Mouse (Mus musculus) hindbrain, embryonic 14.5 days (tissue): Measurements from ENCODE around the gene Myo1f. TPM values are rescaled to one million over a fixed set of nuclear protein-coding genes. Genes with fewer than 3 reads are reported as not detected.
"Not testable (repeated sequence)": the region's sequence is repeated elsewhere in the genome, so short reads cannot be mapped to it uniquely, and the experiment has no call there.

Experiments
- ATAC-seq: fragments of 200-750 bp; cut with Nextera tagmentation; 2 replicates; pipeline ENCODE4 v1.8.0; 2017; ENCODE audit warnings: moderate number of reproducible peaks, mild to moderate bottlenecking, moderate TSS enrichment, moderate library complexity; ENCODE audit not compliant: low FRiP score
- DNase-seq: peaks from one replicate; pipeline ENCODE4 v3.0.0-alpha.2; 2015; ENCODE audit warnings: low spot score
- H3K27ac ChIP-seq: fragments of 300-500 bp; sonication (generic); 2 replicates; pipeline ENCODE4 v1.5.1; 2014; ENCODE audit warnings: mild to moderate bottlenecking, moderate library complexity
- H3K27me3 ChIP-seq: fragments of 300-500 bp; sonication (generic); 2 replicates; pipeline ENCODE4 v1.6.1; 2014; ENCODE audit warnings: mild to moderate bottlenecking, low read length, mixed read lengths; ENCODE audit not compliant: control insufficient read depth, insufficient read depth
- H3K36me3 ChIP-seq: fragments of 300-500 bp; sonication (generic); replicated peaks from 2 replicates; pipeline ENCODE4 v1.6.1; 2014; ENCODE audit not compliant: control insufficient read depth, insufficient read depth
- H3K4me1 ChIP-seq: fragments of 300-500 bp; sonication (generic); replicated peaks from 2 replicates; pipeline ENCODE4 v1.6.1; 2014; ENCODE audit warnings: antibody characterized with exemption, low read length, mixed read lengths; ENCODE audit not compliant: control insufficient read depth, insufficient read depth
- H3K4me2 ChIP-seq: fragments of 300-500 bp; sonication (generic); replicated peaks from 2 replicates; pipeline ENCODE4 v1.6.1; 2014; ENCODE audit warnings: mild to moderate bottlenecking, moderate library complexity
- H3K4me3 ChIP-seq: fragments of 300-500 bp; sonication (generic); replicated peaks from 2 replicates; pipeline ENCODE4 v1.5.1; 2014; ENCODE audit warnings: mild to moderate bottlenecking, low read length
- H3K9ac ChIP-seq: fragments of 300-500 bp; sonication (generic); 2 replicates; pipeline ENCODE4 v1.6.1; 2014
- H3K9me3 ChIP-seq: fragments of 300-500 bp; sonication (generic); 2 replicates; pipeline ENCODE4 v1.6.1; 2016; ENCODE audit warnings: low read length; ENCODE audit not compliant: control insufficient read depth
- WGBS: fragments of 180-500 bp; shearing (Covaris S2); extraction: QIAGEN DNeasy Blood & Tissue Kit; methylation state at CpG from one replicate; pipeline ENCODE4 v1.1.7; 2014; 5-methylcytosine and 5-hydroxymethylcytosine counted together
- polyA plus RNA-seq: library from polyadenylated mRNA; unstranded; fragments of >200 nt; fragmentation: Nextera tagmentation; extraction: Ambion mirVana; gene quantifications from 2 replicates; pipeline ENCODE4 v1.2.1, GENCODE M21; 2014

The Myo1f gene
- polyA plus RNA-seq, 1 experiment from 2014 or later, result 2.0 TPM

- Histone ChIP-seq H3K27ac (no peak overlapping the region), H3K27me3 (no peaks in the 10 kb centered on the region), H3K9me3 (no peaks in the 10 kb centered on the region), H3K4me1 (no peaks in the 10 kb centered on the region), H3K36me3 (no peaks in the 10 kb centered on the region), H3K9ac (no peak overlapping the region), H3K4me3 (no peak overlapping the region), H3K4me2 (no peak overlapping the region)
- WGBS, result 79% methylated on average over 2 of the region's 2 CpGs
- ATAC-seq (no peak), DNase-seq (peak; percentile 10)
Measured at GRCm38 (mm10) chr17:33607273-33607672, 51.8 kb downstream of the Myo1f start.

- Histone ChIP-seq H3K4me1 (no peaks in the 10 kb centered on the region), H3K9me3 (no peaks in the 10 kb centered on the region), H3K36me3 (no peaks in the 10 kb centered on the region), H3K27ac (no peak overlapping the region), H3K9ac (no peak overlapping the region), H3K4me2 (no peak overlapping the region), H3K27me3 (no peaks in the 10 kb centered on the region; the same call in 1 of the 2 replicates), H3K4me3 (no peak overlapping the region)
- ATAC-seq (no peak), DNase-seq (peak; percentile 1)
- 88% methylated on average over 7 of the region's 7 CpGs for WGBS
Measured at GRCm38 (mm10) chr17:33610548-33610947, 55.0 kb downstream of the Myo1f start.

DNA sequence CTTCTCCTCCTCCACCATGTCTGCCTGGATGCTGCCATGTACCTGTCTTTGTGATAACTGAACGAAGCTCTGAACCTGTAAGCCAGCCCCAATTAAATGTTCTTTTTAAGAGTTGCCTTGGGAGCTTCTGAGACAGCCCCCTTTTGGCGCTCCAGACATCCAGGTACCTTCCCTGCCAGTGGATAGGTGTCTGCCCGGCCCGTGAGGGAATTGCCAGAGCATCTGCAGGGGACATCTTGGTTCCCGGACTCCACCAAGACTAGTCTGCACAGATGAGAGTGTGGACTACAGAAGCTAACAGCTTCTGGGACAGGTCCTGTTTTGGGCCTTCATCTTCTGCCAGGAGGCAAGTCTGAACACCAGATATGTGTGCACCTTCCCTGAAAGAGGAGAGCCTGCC, 58.2 kb downstream of the Myo1f start:
- ATAC-seq, result not testable (repeated sequence)

DNA sequence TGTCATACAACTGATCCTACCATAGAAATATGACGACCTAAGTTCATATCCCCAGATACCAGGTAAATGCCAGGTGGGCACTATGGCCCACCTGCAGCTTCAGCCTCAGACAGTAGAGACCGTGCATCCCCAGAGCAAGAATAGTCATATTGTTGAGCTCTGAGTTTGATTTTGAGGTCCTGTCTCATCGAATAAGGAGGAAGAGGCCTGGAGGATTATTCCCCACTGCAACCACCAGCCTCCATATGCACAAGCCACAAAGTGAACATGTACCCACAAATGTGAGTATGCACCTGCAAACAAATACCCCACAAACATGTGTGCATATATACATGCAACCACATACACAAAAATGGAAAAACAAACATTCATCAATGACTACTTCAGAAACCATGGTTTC, 71.8 kb downstream of the Myo1f start:
- H3K9me3 ChIP-seq, result no peaks in the 10 kb centered on the region
- no peak overlapping the region for H3K4me2 ChIP-seq
- DNase-seq (peak; percentile 5), ATAC-seq (no peak)
- H3K27me3 ChIP-seq, result no peaks in the 10 kb centered on the region
- 91% methylated on average over 3 of the region's 3 CpGs for WGBS
- peaks cover 21% of the 10 kb centered on the region for H3K4me1 ChIP-seq
- H3K9ac ChIP-seq, result no peak overlapping the region
- H3K4me3 ChIP-seq, result no peak overlapping the region
- H3K36me3 ChIP-seq, result peaks cover 16% of the 10 kb centered on the region
- H3K27ac ChIP-seq, result no peak overlapping the region

More for the DNA sequence above, 58.2 kb downstream of the Myo1f start:
- H3K27ac ChIP-seq, H3K4me3 ChIP-seq, H3K9me3 ChIP-seq, H3K36me3 ChIP-seq, H3K4me2 ChIP-seq, H3K27me3 ChIP-seq, H3K9ac ChIP-seq, H3K4me1 ChIP-seq: not testable (repeated sequence)
- WGBS, result 89% methylated on average over 5 of the region's 5 CpGs
- DNase-seq, result peak; percentile 10

DNA sequence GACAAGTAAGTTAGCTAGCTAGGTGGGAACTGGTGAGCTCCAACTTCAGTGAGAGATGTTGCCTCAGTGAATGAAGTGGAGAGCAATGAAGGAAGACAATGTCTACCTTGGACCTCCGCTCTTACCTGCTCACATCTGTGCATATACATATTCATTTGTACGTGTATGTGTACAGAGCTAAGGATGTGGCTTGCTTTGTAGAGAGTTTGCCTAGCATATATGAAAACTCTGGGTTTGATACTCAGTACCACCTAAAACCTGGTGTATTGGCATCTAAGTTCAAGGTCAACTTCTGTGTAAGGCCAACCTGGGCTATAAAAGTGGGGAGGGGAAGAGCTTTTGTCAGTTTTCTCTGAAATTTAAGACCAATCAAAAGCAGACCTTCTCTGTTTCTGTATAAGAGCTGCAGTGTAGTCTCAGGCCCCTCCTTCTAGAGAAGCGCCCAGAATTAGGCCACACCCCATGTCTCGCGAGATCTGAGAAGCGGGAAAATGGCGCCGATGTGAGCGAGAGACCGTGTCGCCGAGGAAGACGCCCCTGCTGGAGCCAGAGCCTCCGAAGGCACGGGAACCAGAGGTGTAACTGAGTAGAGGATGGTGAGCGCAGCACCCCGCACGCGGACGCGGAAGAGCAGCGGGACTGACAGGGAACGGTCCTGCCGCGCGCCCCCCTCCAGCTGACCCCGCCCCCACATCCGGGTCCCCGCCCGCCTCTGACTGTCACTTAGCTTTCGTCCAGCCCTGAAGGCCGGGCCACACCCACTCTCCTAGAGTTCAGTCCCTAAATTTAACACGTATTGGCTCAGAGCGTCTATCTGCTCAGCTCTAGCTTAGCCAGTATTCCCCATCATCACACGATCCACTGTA, 73.3 kb downstream of the Myo1f start, which contains the start of gene Zfp414:
Zfp414 (plus strand) TSS at position 470 of the 866 bp plus-strand sequence.
- peak; percentile 96 for DNase-seq
- Histone ChIP-seq H3K4me3 (peak within 1 kb of the TSS; percentile 55), H3K4me1 (peaks cover 21% of the 10 kb centered on the region), H3K9ac (peak within 1 kb of the TSS; percentile 77), H3K36me3 (peaks cover 24% of the 10 kb centered on the region), H3K27me3 (no peaks in the 10 kb centered on the region), H3K9me3 (no peaks in the 10 kb centered on the region), H3K27ac (peak within 1 kb of the TSS; percentile 94), H3K4me2 (peak within 1 kb of the TSS; percentile 89)
- ATAC-seq, result peak; percentile 95
- WGBS, result 2% methylated on average over 34 of the region's 35 CpGs

- H3K36me3 ChIP-seq, result peaks cover 24% of the 10 kb centered on the region
- no peak for DNase-seq
- peak; percentile 22 for ATAC-seq
- no peaks in the 10 kb centered on the region for H3K9me3 ChIP-seq
- WGBS, result 74% methylated on average over 12 of the region's 12 CpGs
- H3K4me3 ChIP-seq, result peak overlapping the region; percentile 55
- H3K4me1 ChIP-seq, result peaks cover 21% of the 10 kb centered on the region
- peak overlapping the region; percentile 94 for H3K27ac ChIP-seq
- no peaks in the 10 kb centered on the region for H3K27me3 ChIP-seq
- H3K9ac ChIP-seq, result peak overlapping the region; percentile 77
- H3K4me2 ChIP-seq, result peak overlapping the region; percentile 89
Measured at GRCm38 (mm10) chr17:33629487-33630125, 74.1 kb downstream of the Myo1f start.

DNA sequence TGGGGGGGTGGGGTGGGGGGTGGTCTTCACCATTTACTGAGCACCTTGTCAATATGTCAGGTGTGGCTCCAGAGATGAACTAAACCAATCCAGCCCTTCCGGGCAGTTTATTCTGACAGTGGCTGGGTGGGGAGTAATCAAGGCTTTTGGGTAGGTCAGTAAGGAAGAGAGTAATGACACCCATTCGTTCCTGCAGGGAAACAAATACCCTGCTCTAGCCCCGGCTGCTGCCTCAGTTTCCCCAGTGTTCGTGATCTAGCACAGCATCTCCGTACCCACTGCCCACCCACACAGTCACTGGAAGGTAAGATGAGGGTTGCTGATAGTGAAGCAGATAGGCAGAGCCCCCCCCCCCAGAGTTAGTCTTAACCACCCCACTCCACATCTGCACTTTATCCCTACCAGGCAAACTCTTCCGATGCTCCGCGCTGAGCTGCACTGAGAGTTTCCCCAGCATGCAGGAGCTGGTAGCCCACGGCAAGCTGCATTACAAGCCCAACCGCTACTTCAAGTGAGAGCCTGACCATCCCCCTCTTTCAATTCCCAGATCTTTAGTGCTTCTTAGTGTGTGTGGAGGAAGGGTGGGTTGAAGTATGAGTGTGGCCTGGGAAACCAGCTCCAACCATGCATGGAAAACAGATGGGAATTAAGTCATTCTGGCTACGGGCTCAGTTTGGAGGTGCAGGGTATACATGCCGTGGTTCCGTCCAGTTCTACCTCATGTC, 74.8 kb downstream of the Myo1f start:
- H3K9me3 ChIP-seq, result no peaks in the 10 kb centered on the region
- H3K4me1 ChIP-seq, result peaks cover 21% of the 10 kb centered on the region
- 85% methylated on average over 13 of the region's 13 CpGs for WGBS
- DNase-seq, result no peak
- H3K9ac ChIP-seq, result no peak overlapping the region
- no peaks in the 10 kb centered on the region for H3K27me3 ChIP-seq
- H3K4me3 ChIP-seq, result no peak overlapping the region
- H3K36me3 ChIP-seq, result peaks cover 24% of the 10 kb centered on the region
- H3K4me2 ChIP-seq, result peak overlapping the region; percentile 89
- no peak overlapping the region for H3K27ac ChIP-seq
- ATAC-seq, result no peak

GRCm38 (mm10) chr17:33631236-33631635, 75.7 kb downstream of the Myo1f start:
- Histone ChIP-seq H3K27me3 (no peaks in the 10 kb centered on the region), H3K9me3 (no peaks in the 10 kb centered on the region), H3K4me2 (no peak overlapping the region), H3K9ac (no peak overlapping the region), H3K4me1 (peaks cover 21% of the 10 kb centered on the region), H3K4me3 (no peak overlapping the region), H3K27ac (no peak overlapping the region), H3K36me3 (peaks cover 28% of the 10 kb centered on the region)
- ATAC-seq, result no peak
- WGBS, result 95% methylated on average over 9 of the region's 9 CpGs
- DNase-seq, result no peak

DNA sequence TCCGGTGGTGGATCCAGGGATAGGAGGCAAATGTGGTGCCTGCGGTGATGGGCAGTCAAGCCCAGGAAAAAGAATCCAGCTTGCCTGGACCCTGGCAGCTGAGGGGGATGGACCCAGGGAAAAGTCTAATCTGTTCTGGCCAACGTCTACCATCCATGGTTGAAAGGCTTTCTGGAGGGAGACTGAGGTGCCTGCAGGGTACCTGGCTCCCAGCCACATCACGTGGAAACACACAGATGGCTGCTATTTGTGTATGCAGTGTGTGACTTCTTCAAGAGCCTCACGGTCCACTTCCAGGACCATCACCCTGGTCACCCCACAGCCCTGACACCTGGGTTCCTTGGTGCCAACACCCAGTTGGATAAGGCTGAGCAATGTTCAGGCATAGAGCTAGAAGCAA, 76.3 kb downstream of the Myo1f start:
- Histone ChIP-seq H3K4me1 (peaks cover 21% of the 10 kb centered on the region), H3K4me3 (no peak overlapping the region), H3K4me2 (no peak overlapping the region), H3K27ac (no peak overlapping the region), H3K9me3 (no peaks in the 10 kb centered on the region), H3K9ac (no peak overlapping the region), H3K36me3 (peaks cover 28% of the 10 kb centered on the region), H3K27me3 (no peaks in the 10 kb centered on the region)
- no peak for DNase-seq
- WGBS, result 77% methylated on average over 5 of the region's 5 CpGs
- ATAC-seq, result no peak
